Mouse (Mus musculus) WW6 (cell line): ENCODE data around the gene Elf4.

ENCODE experiments used
- DNase-seq: peaks from one replicate; pipeline ENCODE4 v3.0.0-alpha.2; 2013; ENCODE audit warnings: low read depth, low spot score

Elf4 gene

GRCm38 (mm10) chrX:48462754-48463507 lies at the start of gene Elf4:
TSS of gene Elf4 (minus strand) at chrX:48463132.
- DNase-seq: peak; percentile 36

GRCm38 (mm10) chrX:48493763-48494162 lies 30.8 kb upstream of the Elf4 start:
- DNase-seq: no peak

- no peak for DNase-seq
Measured at GRCm38 (mm10) chrX:48481687-48482086, 18.8 kb upstream of the Elf4 start.

GRCm38 (mm10) chrX:48481095-48481494 lies 18.2 kb upstream of the Elf4 start:
- DNase-seq: no peak

- no peak for DNase-seq
Measured at GRCm38 (mm10) chrX:48467355-48467946, 4.5 kb upstream of the Elf4 start.

GRCm38 (mm10) chrX:48466174-48466573 lies 3.2 kb upstream of the Elf4 start:
- no peak for DNase-seq

GRCm38 (mm10) chrX:48464436-48464835 lies 1.5 kb upstream of the Elf4 start:
- no peak for DNase-seq

- DNase-seq: no peak
Measured at GRCm38 (mm10) chrX:48463636-48464035, 704 bp upstream of the Elf4 start.

- DNase-seq: no peak
Measured at GRCm38 (mm10) chrX:48462297-48462696, 635 bp downstream of the Elf4 start.

- DNase-seq: no peak
Measured at GRCm38 (mm10) chrX:48461006-48461405, 1.9 kb downstream of the Elf4 start.

- DNase-seq: no peak
Measured at GRCm38 (mm10) chrX:48460496-48460895, 2.4 kb downstream of the Elf4 start.

GRCm38 (mm10) chrX:48456956-48457355 lies 6.0 kb downstream of the Elf4 start:
- no peak for DNase-seq

GRCm38 (mm10) chrX:48455018-48455417 lies 7.9 kb downstream of the Elf4 start:
- no peak for DNase-seq

GRCm38 (mm10) chrX:48454495-48454878 lies 8.4 kb downstream of the Elf4 start:
- DNase-seq: no peak

- DNase-seq: no peak
Measured at GRCm38 (mm10) chrX:48453736-48454494, 9.0 kb downstream of the Elf4 start.

GRCm38 (mm10) chrX:48452931-48453673 lies 9.8 kb downstream of the Elf4 start:
- no peak for DNase-seq

- DNase-seq: no peak
Measured at GRCm38 (mm10) chrX:48452231-48452890, 10.6 kb downstream of the Elf4 start.

- no peak for DNase-seq
Measured at GRCm38 (mm10) chrX:48449646-48450045, 13.3 kb downstream of the Elf4 start.

GRCm38 (mm10) chrX:48444677-48445076 lies 18.3 kb downstream of the Elf4 start:
- DNase-seq: no peak

- DNase-seq: no peak
Measured at GRCm38 (mm10) chrX:48441954-48442353, 21.0 kb downstream of the Elf4 start.

GRCm38 (mm10) chrX:48441548-48441947 lies 21.4 kb downstream of the Elf4 start:
- no peak for DNase-seq
